Mouse (Mus musculus) bone marrow macrophage, adult 2 months (primary cell): ENCODE results near the gene Tmem259.

Experiments used
- CTCF ChIP-seq: IDR thresholded peaks from 2 replicates; pipeline ENCODE4 v1.5.1; 2012; ENCODE audit warnings: low read depth, mild to moderate bottlenecking, low read length, moderate library complexity
- POLR2A ChIP-seq: IDR thresholded peaks from 2 replicates; pipeline ENCODE4 v1.6.1; 2012; ENCODE audit warnings: mild to moderate bottlenecking, low read depth, low read length, borderline replicate concordance

- no peak for TF ChIP-seq POLR2A
- peak; percentile 45; the same call in 1 of the 2 replicates for TF ChIP-seq CTCF
These were observed 30.6 kb upstream of the Tmem259 start for GRCm38 (mm10) chr10:80014484-80015290.
